Mouse (Mus musculus) cerebellum, adult 2 months (tissue): Measurements from ENCODE around the gene Tmem132c.
A peak's percentile ranks its signal among the peaks of the same experiment; 100 is the strongest.

Source experiments
- CTCF ChIP-seq: fragments of 200-500 bp; IDR thresholded peaks from 2 replicates; pipeline ENCODE4 v1.5.1; 2011; ENCODE audit warnings: low read depth, mild to moderate bottlenecking, control low read depth, low read length, moderate library complexity, borderline replicate concordance; ENCODE audit not compliant: insufficient read depth
- POLR2A ChIP-seq: fragments of 200-500 bp; IDR thresholded peaks from 2 replicates; pipeline ENCODE4 v1.6.1; 2011; ENCODE audit warnings: low read length, control low read depth, borderline replicate concordance; ENCODE audit not compliant: insufficient read depth

DNA sequence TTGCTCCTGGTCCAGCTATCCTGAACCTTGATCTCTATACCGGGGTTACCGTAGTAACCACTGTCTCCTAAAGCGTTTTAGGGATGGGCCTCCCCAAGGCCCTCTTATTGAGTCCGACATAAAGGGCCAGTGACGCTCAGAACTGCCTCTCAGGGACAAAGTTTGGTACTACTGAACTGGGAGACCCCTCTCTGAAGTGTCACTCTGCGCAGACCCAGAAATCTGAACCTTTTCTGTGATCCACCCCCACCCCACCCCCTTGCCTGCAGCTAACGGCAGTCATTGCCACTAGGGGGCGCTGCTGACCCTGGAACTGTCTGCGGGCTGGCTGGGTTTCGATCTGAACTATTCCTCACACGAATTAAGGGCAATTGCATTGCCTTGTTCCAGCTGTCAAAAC, 6.4 kb upstream of the Tmem132c start:
- peak; percentile 93 for TF ChIP-seq CTCF
- no peak for TF ChIP-seq POLR2A
